Mouse (Mus musculus) brain, embryonic 14.5 days (tissue): Measurements from ENCODE around the gene Vcam1.

Experiments used
- CTCF ChIP-seq: fragments of 200-500 bp; IDR thresholded peaks from 2 replicates; pipeline ENCODE4 v1.5.1; 2012; ENCODE audit warnings: inconsistent platforms, mild to moderate bottlenecking, moderate library complexity, borderline replicate concordance; ENCODE audit not compliant: insufficient read depth, insufficient read length; ENCODE audit errors: extremely low read depth
- POLR2A ChIP-seq: fragments of 200-500 bp; IDR thresholded peaks from 2 replicates; pipeline ENCODE4 v1.6.1; 2012; ENCODE audit warnings: mild to moderate bottlenecking, inconsistent platforms, borderline replicate concordance; ENCODE audit not compliant: poor library complexity, insufficient read depth, insufficient read length, severe bottlenecking; ENCODE audit errors: extremely low read depth

GRCm38 (mm10) chr3:116138081-116138480 lies 8.6 kb upstream of the Vcam1 start:
- TF ChIP-seq CTCF (no peak), POLR2A (no peak)
